Mouse (Mus musculus) erythroblast, adult 5-6 weeks (primary cell): ENCODE measurements at regions not wholly inside any gene's neighbourhood (a gene's known extent, or its start where the extent isn't known, plus 50 kb on each side); places are given as distances from the start of the nearest gene placed in this dataset.

Source experiments
- ATAC-seq: replicated peaks from 2 replicates; pipeline ENCODE4 v1.8.0; 2016; ENCODE audit warnings: moderate number of reproducible peaks, mild to moderate bottlenecking, moderate TSS enrichment, inconsistent platforms; ENCODE audit not compliant: poor library complexity, low FRiP score, severe bottlenecking

- no peak for ATAC-seq
These were observed 59.0 kb upstream of the Ccdc167 start for GRCm38 (mm10) chr17:29775836-29776235.

- peak; percentile 84 for ATAC-seq
These were observed 56.5 kb upstream of the Ccdc167 start for GRCm38 (mm10) chr17:29773339-29773738.

GRCm38 (mm10) chr17:29770914-29771313, 54.1 kb upstream of the Ccdc167 start:
- ATAC-seq: no peak

- no peak for ATAC-seq
These were observed 52.8 kb upstream of the Ccdc167 start for GRCm38 (mm10) chr17:29769631-29770030.

- ATAC-seq: no peak
These were observed 52.3 kb upstream of the Ccdc167 start for GRCm38 (mm10) chr17:29769143-29769542.

- ATAC-seq: no peak
These were observed 51.8 kb upstream of the Ccdc167 start for GRCm38 (mm10) chr17:29768642-29769041.
